Mouse (Mus musculus) T-cell, adult 66 days (primary cell): ENCODE measurements around the gene Fam83g. TPM values are rescaled to one million over a fixed set of nuclear protein-coding genes. Genes with fewer than 3 reads are reported as not detected.

ENCODE experiments used
- total RNA-seq, 2 experiments: library from RNA; stranded (reverse); gene quantifications; 3 replicates in 1 of 2; 4 replicates in 1 of 2; pipeline ENCODE4 v1.2.4; 2023

Gene Fam83g
- 1 to 10 TPM in 1 of 2 experiments, under 1 TPM in 1; 0.61 to 2.0 TPM for total RNA-seq

DNA sequence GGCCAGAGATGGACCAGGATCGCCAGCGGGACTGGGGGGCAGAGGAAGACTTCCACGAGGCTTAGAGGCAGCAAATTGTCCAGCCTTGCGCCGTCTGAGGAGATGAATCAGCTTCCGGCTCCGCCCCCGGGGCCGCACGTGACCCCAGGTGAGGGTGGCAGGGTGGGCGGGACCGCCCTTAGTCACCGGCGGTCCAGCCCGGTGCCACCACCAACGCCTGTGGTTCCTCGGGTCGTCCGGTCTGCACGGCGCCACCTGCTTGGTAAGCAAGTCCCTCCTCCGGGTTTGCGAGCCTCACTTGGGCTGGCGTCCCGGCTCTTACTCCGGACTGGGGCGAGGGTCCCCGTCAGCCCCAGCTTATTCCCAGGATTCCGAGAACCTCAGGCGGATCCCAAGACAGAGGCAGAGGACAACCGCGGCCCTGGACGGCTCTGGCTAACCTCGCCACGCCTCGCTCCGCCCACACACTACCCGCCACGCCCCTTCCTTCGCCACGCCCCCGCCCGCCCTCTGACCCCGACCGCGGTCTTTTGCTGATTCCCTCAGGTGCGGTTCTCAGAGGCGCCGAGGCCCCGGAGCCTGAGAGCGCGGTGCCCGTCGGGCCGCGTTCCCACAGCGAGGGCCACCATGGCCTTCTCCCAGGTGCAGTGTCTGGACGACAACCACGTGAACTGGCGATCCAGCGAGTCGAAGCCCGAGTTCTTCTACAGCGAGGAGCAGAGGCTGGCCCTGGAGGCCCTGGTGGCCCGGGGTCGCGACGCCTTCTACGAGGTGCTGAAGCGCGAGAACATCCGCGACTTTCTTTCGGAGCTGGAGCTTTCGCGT lies at the start of gene Fam83g:
TSS of gene Fam83g (plus strand) at position 185 of the 825 bp plus-strand sequence.

GRCm38 (mm10) chr11:61652686-61653447 lies 31.0 kb upstream of the Fam83g start, which contains the start of gene Grap:
Grap (plus strand) TSS chr11:61653265.

DNA sequence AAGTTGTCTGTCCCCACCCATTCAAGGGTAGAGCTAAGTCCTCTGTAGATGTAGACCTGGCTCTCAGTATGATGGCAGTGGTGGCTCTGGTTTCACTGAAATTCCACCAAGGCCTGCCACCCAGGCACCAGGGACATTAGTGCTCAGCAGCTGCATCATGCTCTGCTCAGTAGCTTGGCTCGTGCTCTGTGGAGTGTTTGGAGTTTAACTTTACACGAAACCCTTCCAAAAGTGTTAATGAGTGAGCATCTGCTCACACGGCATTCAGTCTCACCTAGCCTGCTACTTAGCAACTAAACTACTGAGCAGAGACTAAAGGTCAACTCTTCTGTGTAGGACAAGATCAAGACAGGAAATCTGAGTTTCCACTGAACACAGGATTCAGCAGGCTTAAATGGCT lies 36.7 kb downstream of the Fam83g start, which contains the start of gene Slc5a10:
TSS of gene Slc5a10 (minus strand) at position 191 of the 400 bp plus-strand sequence.

Other genes starting within 250 kb of the Fam83g start
- not detected for gene Rnf112, start 230.0 kb upstream of the Fam83g start, total RNA-seq
- gene Mfap4, start 198.7 kb upstream of the Fam83g start, total RNA-seq = not detected
- gene Mapk7, start 189.7 kb upstream of the Fam83g start, total RNA-seq = 10 to 100 TPM; 18.4 to 19.8 TPM
- gene B9d1, start 178.9 kb upstream of the Fam83g start, total RNA-seq = not detected
- gene Epn2, start 104.4 kb upstream of the Fam83g start, total RNA-seq = 1 to 10 TPM; 1.3 to 2.5 TPM
- gene Grap, start 30.8 kb upstream of the Fam83g start, total RNA-seq = 100 to 1,000 TPM; 166 to 171 TPM
- not detected for gene Slc5a10, start 36.7 kb downstream of the Fam83g start, total RNA-seq
- 10 to 100 TPM; 34.6 to 41.4 TPM for gene Prpsap2, start 78.0 kb downstream of the Fam83g start, total RNA-seq
- gene Ulk2, start 171.0 kb downstream of the Fam83g start, total RNA-seq = 10 to 100 TPM; 31.0 to 32.1 TPM
- gene Akap10, start 246.2 kb downstream of the Fam83g start, total RNA-seq = 10 to 100 TPM; 50.8 to 56.8 TPM